Mouse (Mus musculus) liver, embryonic 14 days (tissue): Measurements from ENCODE around the gene Atrx. TPM values are rescaled to one million over a fixed set of nuclear protein-coding genes. Genes with fewer than 3 reads are reported as not detected.

Source experiments
- polyA plus RNA-seq: library from polyadenylated mRNA; depleted of rRNA; stranded (reverse); fragments of >200 nt; gene quantifications from 2 replicates; pipeline ENCODE4 v1.2.3, GENCODE M21; 2012; rRNA removed

Atrx gene
- 19.9 and 21.2 TPM in 2 replicates for polyA plus RNA-seq

GRCm38 (mm10) chrX:105928861-105929477, at the start of gene Atrx:
Gene Atrx (minus strand): TSS chrX:105929403.

GRCm38 (mm10) chrX:105764162-105765004, 164.8 kb downstream of the Atrx start, which contains the start of gene Fgf16:
Gene Fgf16 (plus strand): TSS chrX:105764279.

Other genes with a start within 250 kb of the Atrx start
- not detected in 2 replicates for gene Fgf16, start 165.1 kb downstream of the Atrx start, polyA plus RNA-seq
- gene Magt1, start 82.5 kb upstream of the Atrx start, polyA plus RNA-seq = 9.9 and 11.4 TPM in 2 replicates
- gene Cox7b, start 86.3 kb upstream of the Atrx start, polyA plus RNA-seq = 220 and 227 TPM in 2 replicates
- gene Atp7a, start 97.9 kb upstream of the Atrx start, polyA plus RNA-seq = 2.1 and 2.4 TPM in 2 replicates
- 0.36 and 0.66 TPM in 2 replicates for gene Tlr13, start 213.8 kb upstream of the Atrx start, polyA plus RNA-seq